Mouse (Mus musculus): ENCODE data around the gene Mettl13. TPM values are rescaled to one million over a fixed set of nuclear protein-coding genes. Genes with fewer than 3 reads are reported as not detected.

Mettl13 gene
- polyA plus RNA-seq, 1 experiment: 15.0 TPM

- no peak for TF ChIP-seq EP300 (IDR thresholded peaks at IDR 0.05; ENCODE audit: insufficient read depth, low read depth, low read length)
- TF ChIP-seq POLR2A (IDR thresholded peaks at IDR 0.05; ENCODE audit: insufficient read depth, low read length): no peak
- no peak for TF ChIP-seq CTCF (IDR thresholded peaks at IDR 0.05; ENCODE audit: low read depth, low read length)
- H3K36me3 ChIP-seq (ENCODE audit: control insufficient read depth, insufficient read depth, low read length, poor library complexity, severe bottlenecking): peaks cover 13% of the 10 kb centered on the region
- H3K4me3 ChIP-seq (ENCODE audit: low read depth, low read length): peak overlapping the region; percentile 68
- H3K4me1 ChIP-seq (ENCODE audit: control insufficient read depth, insufficient read depth, low read length): no peaks in the 10 kb centered on the region
- no peaks in the 10 kb centered on the region for H3K27me3 ChIP-seq (ENCODE audit: control insufficient read depth, insufficient read depth, low read length, poor library complexity, severe bottlenecking)
- peak overlapping the region; percentile 58 for H3K9ac ChIP-seq (ENCODE audit: low read depth, poor library complexity, severe bottlenecking)
- H3K9me3 ChIP-seq (replicated peaks; ENCODE audit: control insufficient read depth, insufficient read depth, low read length, poor library complexity, severe bottlenecking): no peaks in the 10 kb centered on the region
- no peak overlapping the region for H3K27ac ChIP-seq (ENCODE audit: insufficient read depth, low read length)
These were observed 744 bp downstream of the Mettl13 start for GRCm38 (mm10) chr1:162547607-162548006.

GRCm38 (mm10) chr1:162543231-162543630, 5.1 kb downstream of the Mettl13 start:
- Histone ChIP-seq H3K9ac (ENCODE audit: low read depth, poor library complexity, severe bottlenecking) (no peak overlapping the region), H3K4me3 (ENCODE audit: low read depth, low read length) (no peak overlapping the region), H3K36me3 (ENCODE audit: control insufficient read depth, insufficient read depth, low read length, poor library complexity, severe bottlenecking) (peaks cover 39% of the 10 kb centered on the region), H3K4me1 (ENCODE audit: control insufficient read depth, insufficient read depth, low read length) (no peaks in the 10 kb centered on the region), H3K27me3 (ENCODE audit: control insufficient read depth, insufficient read depth, low read length, poor library complexity, severe bottlenecking) (no peaks in the 10 kb centered on the region), H3K9me3 (replicated peaks; ENCODE audit: control insufficient read depth, insufficient read depth, low read length, poor library complexity, severe bottlenecking) (no peaks in the 10 kb centered on the region), H3K27ac (ENCODE audit: insufficient read depth, low read length) (no peak overlapping the region)
- TF ChIP-seq EP300 (IDR thresholded peaks at IDR 0.05; ENCODE audit: insufficient read depth, low read depth, low read length): no peak
- TF ChIP-seq POLR2A (IDR thresholded peaks at IDR 0.05; ENCODE audit: insufficient read depth, low read length): no peak
- TF ChIP-seq CTCF (IDR thresholded peaks at IDR 0.05; ENCODE audit: low read depth, low read length): no peak

- TF ChIP-seq EP300 (IDR thresholded peaks at IDR 0.05; ENCODE audit: insufficient read depth, low read depth, low read length): no peak
- TF ChIP-seq POLR2A (IDR thresholded peaks at IDR 0.05; ENCODE audit: insufficient read depth, low read length): no peak
- TF ChIP-seq CTCF (IDR thresholded peaks at IDR 0.05; ENCODE audit: low read depth, low read length): no peak
- Histone ChIP-seq H3K4me3 (ENCODE audit: low read depth, low read length) (no peak overlapping the region), H3K27me3 (ENCODE audit: control insufficient read depth, insufficient read depth, low read length, poor library complexity, severe bottlenecking) (no peaks in the 10 kb centered on the region), H3K9ac (ENCODE audit: low read depth, poor library complexity, severe bottlenecking) (no peak overlapping the region), H3K27ac (ENCODE audit: insufficient read depth, low read length) (no peak overlapping the region), H3K36me3 (ENCODE audit: control insufficient read depth, insufficient read depth, low read length, poor library complexity, severe bottlenecking) (peaks cover 39% of the 10 kb centered on the region), H3K9me3 (replicated peaks; ENCODE audit: control insufficient read depth, insufficient read depth, low read length, poor library complexity, severe bottlenecking) (no peaks in the 10 kb centered on the region), H3K4me1 (ENCODE audit: control insufficient read depth, insufficient read depth, low read length) (no peaks in the 10 kb centered on the region)
These were observed 14.4 kb downstream of the Mettl13 start for GRCm38 (mm10) chr1:162533766-162534560.

- Histone ChIP-seq H3K9me3 (replicated peaks; ENCODE audit: control insufficient read depth, insufficient read depth, low read length, poor library complexity, severe bottlenecking) (0 out of 2 replicates have a peak, but pooled peaks cover 4% of the 10 kb centered on the region), H3K4me3 (ENCODE audit: low read depth, low read length) (no peak overlapping the region), H3K4me1 (ENCODE audit: control insufficient read depth, insufficient read depth, low read length) (no peaks in the 10 kb centered on the region), H3K36me3 (ENCODE audit: control insufficient read depth, insufficient read depth, low read length, poor library complexity, severe bottlenecking) (peaks cover 32% of the 10 kb centered on the region), H3K9ac (ENCODE audit: low read depth, poor library complexity, severe bottlenecking) (no peak overlapping the region), H3K27ac (ENCODE audit: insufficient read depth, low read length) (no peak overlapping the region), H3K27me3 (ENCODE audit: control insufficient read depth, insufficient read depth, low read length, poor library complexity, severe bottlenecking) (no peaks in the 10 kb centered on the region)
- no peak for TF ChIP-seq EP300 (IDR thresholded peaks at IDR 0.05; ENCODE audit: insufficient read depth, low read depth, low read length)
- TF ChIP-seq POLR2A (IDR thresholded peaks at IDR 0.05; ENCODE audit: insufficient read depth, low read length): no peak
- TF ChIP-seq CTCF (IDR thresholded peaks at IDR 0.05; ENCODE audit: low read depth, low read length): no peak
These were observed 16.0 kb downstream of the Mettl13 start for GRCm38 (mm10) chr1:162532330-162532729.

GRCm38 (mm10) chr1:162531584-162531983, 16.8 kb downstream of the Mettl13 start:
- peaks cover 25% of the 10 kb centered on the region for H3K36me3 ChIP-seq (ENCODE audit: control insufficient read depth, insufficient read depth, low read length, poor library complexity, severe bottlenecking)

GRCm38 (mm10) chr1:162530666-162531065, 17.7 kb downstream of the Mettl13 start:
- H3K27ac ChIP-seq (ENCODE audit: insufficient read depth, low read length): no peak overlapping the region
- no peak overlapping the region for H3K4me3 ChIP-seq (ENCODE audit: low read depth, low read length)
- no peaks in the 10 kb centered on the region for H3K27me3 ChIP-seq (ENCODE audit: control insufficient read depth, insufficient read depth, low read length, poor library complexity, severe bottlenecking)
- H3K4me1 ChIP-seq (ENCODE audit: control insufficient read depth, insufficient read depth, low read length): no peaks in the 10 kb centered on the region
- no peak overlapping the region for H3K9ac ChIP-seq (ENCODE audit: low read depth, poor library complexity, severe bottlenecking)
- TF ChIP-seq POLR2A (IDR thresholded peaks at IDR 0.05; ENCODE audit: insufficient read depth, low read length) (no peak), EP300 (IDR thresholded peaks at IDR 0.05; ENCODE audit: insufficient read depth, low read depth, low read length) (no peak), CTCF (IDR thresholded peaks at IDR 0.05; ENCODE audit: low read depth, low read length) (no peak)
- H3K36me3 ChIP-seq (ENCODE audit: control insufficient read depth, insufficient read depth, low read length, poor library complexity, severe bottlenecking): peaks cover 16% of the 10 kb centered on the region
- H3K9me3 ChIP-seq (replicated peaks; ENCODE audit: control insufficient read depth, insufficient read depth, low read length, poor library complexity, severe bottlenecking): 0 out of 2 replicates have a peak, but pooled peaks cover 4% of the 10 kb centered on the region

More at GRCm38 (mm10) chr1:162531584-162531983, 16.8 kb downstream of the Mettl13 start:
- no peaks in the 10 kb centered on the region for H3K4me1 ChIP-seq (ENCODE audit: control insufficient read depth, insufficient read depth, low read length)
- H3K4me3 ChIP-seq (ENCODE audit: low read depth, low read length): no peak overlapping the region
- TF ChIP-seq CTCF (IDR thresholded peaks at IDR 0.05; ENCODE audit: low read depth, low read length) (no peak), EP300 (IDR thresholded peaks at IDR 0.05; ENCODE audit: insufficient read depth, low read depth, low read length) (no peak), POLR2A (IDR thresholded peaks at IDR 0.05; ENCODE audit: insufficient read depth, low read length) (no peak)
- H3K9ac ChIP-seq (ENCODE audit: low read depth, poor library complexity, severe bottlenecking): no peak overlapping the region
- H3K27ac ChIP-seq (ENCODE audit: insufficient read depth, low read length): no peak overlapping the region
- no peaks in the 10 kb centered on the region for H3K27me3 ChIP-seq (ENCODE audit: control insufficient read depth, insufficient read depth, low read length, poor library complexity, severe bottlenecking)
- 0 out of 2 replicates have a peak, but pooled peaks cover 4% of the 10 kb centered on the region for H3K9me3 ChIP-seq (replicated peaks; ENCODE audit: control insufficient read depth, insufficient read depth, low read length, poor library complexity, severe bottlenecking)
